Mouse (Mus musculus): ENCODE measurements at regions not wholly inside any gene's neighbourhood (a gene's known extent, or its start where the extent isn't known, plus 50 kb on each side); places are given as distances from the start of the nearest gene placed in this dataset.

GRCm38 (mm10) chr4:54838794-54839193 lies 106.1 kb upstream of the Zfp462 start:
- Histone ChIP-seq H3K4me3 (ENCODE audit: low read depth, low read length) (no peak overlapping the region), H3K9me3 (replicated peaks; ENCODE audit: control insufficient read depth, low read length) (no peaks in the 10 kb centered on the region), H3K36me3 (ENCODE audit: control insufficient read depth, insufficient read depth, low read length) (no peaks in the 10 kb centered on the region), H3K4me2 (no peak overlapping the region), H3K9ac (ENCODE audit: low read depth, low read length) (no peak overlapping the region), H3K27ac (ENCODE audit: low read depth, low read length) (no peak overlapping the region), H3K4me1 (ENCODE audit: control insufficient read depth, insufficient read depth, low read length) (peaks cover 6% of the 10 kb centered on the region; the same call in 1 of the 2 replicates), H3K27me3 (ENCODE audit: control insufficient read depth, insufficient read depth, low read length) (no peaks in the 10 kb centered on the region)
- ATAC-seq (replicated peaks; ENCODE audit: insufficient number of reproducible peaks, low FRiP score, low TSS enrichment) = no peak
- WGBS (ENCODE audit: insufficient replicate concordance) = 51% methylated on average over 3 of the region's 3 CpGs

- Histone ChIP-seq H3K9me3 (replicated peaks; ENCODE audit: control insufficient read depth, low read length) (no peaks in the 10 kb centered on the region), H3K4me2 (no peak overlapping the region), H3K4me3 (ENCODE audit: low read depth, low read length) (no peak overlapping the region), H3K9ac (ENCODE audit: low read depth, low read length) (no peak overlapping the region), H3K27ac (ENCODE audit: low read depth, low read length) (no peak overlapping the region), H3K27me3 (ENCODE audit: control insufficient read depth, insufficient read depth, low read length) (no peaks in the 10 kb centered on the region), H3K36me3 (ENCODE audit: control insufficient read depth, insufficient read depth, low read length) (no peaks in the 10 kb centered on the region), H3K4me1 (ENCODE audit: control insufficient read depth, insufficient read depth, low read length) (no peaks in the 10 kb centered on the region)
- no peak for ATAC-seq (replicated peaks; ENCODE audit: insufficient number of reproducible peaks, low FRiP score, low TSS enrichment)
- 85% methylated on average over 7 of the region's 7 CpGs for WGBS (ENCODE audit: insufficient replicate concordance)
Measured at GRCm38 (mm10) chr4:54852991-54853925, 91.6 kb upstream of the Zfp462 start.

- H3K9me3 ChIP-seq (replicated peaks; ENCODE audit: control insufficient read depth, low read length) = no peaks in the 10 kb centered on the region
- H3K27me3 ChIP-seq (ENCODE audit: control insufficient read depth, insufficient read depth, low read length) = no peaks in the 10 kb centered on the region
- H3K4me1 ChIP-seq (ENCODE audit: control insufficient read depth, insufficient read depth, low read length) = no peaks in the 10 kb centered on the region
- no peak overlapping the region for H3K4me2 ChIP-seq
- H3K9ac ChIP-seq (ENCODE audit: low read depth, low read length) = no peak overlapping the region
- no peak overlapping the region for H3K27ac ChIP-seq (ENCODE audit: low read depth, low read length)
- no peak overlapping the region for H3K4me3 ChIP-seq (ENCODE audit: low read depth, low read length)
- no peaks in the 10 kb centered on the region for H3K36me3 ChIP-seq (ENCODE audit: control insufficient read depth, insufficient read depth, low read length)
- ATAC-seq (replicated peaks; ENCODE audit: insufficient number of reproducible peaks, low FRiP score, low TSS enrichment) = no peak
- 96% methylated on average over 3 of the region's 3 CpGs for WGBS (ENCODE audit: insufficient replicate concordance)
Measured at GRCm38 (mm10) chr4:54858604-54859003, 86.2 kb upstream of the Zfp462 start.

GRCm38 (mm10) chr4:54866062-54866461 lies 78.8 kb upstream of the Zfp462 start:
- Histone ChIP-seq H3K27ac (ENCODE audit: low read depth, low read length) (no peak overlapping the region), H3K9me3 (replicated peaks; ENCODE audit: control insufficient read depth, low read length) (no peaks in the 10 kb centered on the region), H3K4me1 (ENCODE audit: control insufficient read depth, insufficient read depth, low read length) (no peaks in the 10 kb centered on the region), H3K9ac (ENCODE audit: low read depth, low read length) (no peak overlapping the region), H3K4me3 (ENCODE audit: low read depth, low read length) (no peak overlapping the region), H3K27me3 (ENCODE audit: control insufficient read depth, insufficient read depth, low read length) (no peaks in the 10 kb centered on the region), H3K36me3 (ENCODE audit: control insufficient read depth, insufficient read depth, low read length) (no peaks in the 10 kb centered on the region), H3K4me2 (no peak overlapping the region)
- no peak for ATAC-seq (replicated peaks; ENCODE audit: insufficient number of reproducible peaks, low FRiP score, low TSS enrichment)
- 27% methylated on average over 2 of the region's 2 CpGs for WGBS (ENCODE audit: insufficient replicate concordance)

GRCm38 (mm10) chr4:54874136-54874827 lies 70.6 kb upstream of the Zfp462 start:
- no peak overlapping the region for H3K4me3 ChIP-seq (ENCODE audit: low read depth, low read length)
- ATAC-seq (replicated peaks; ENCODE audit: insufficient number of reproducible peaks, low FRiP score, low TSS enrichment) = no peak
- no peaks in the 10 kb centered on the region for H3K36me3 ChIP-seq (ENCODE audit: control insufficient read depth, insufficient read depth, low read length)
- no peaks in the 10 kb centered on the region for H3K27me3 ChIP-seq (ENCODE audit: control insufficient read depth, insufficient read depth, low read length)
- WGBS (ENCODE audit: insufficient replicate concordance) = 77% methylated on average over 13 of the region's 13 CpGs
- H3K27ac ChIP-seq (ENCODE audit: low read depth, low read length) = no peak overlapping the region
- H3K4me1 ChIP-seq (ENCODE audit: control insufficient read depth, insufficient read depth, low read length) = no peaks in the 10 kb centered on the region
- H3K4me2 ChIP-seq = no peak overlapping the region
- no peaks in the 10 kb centered on the region for H3K9me3 ChIP-seq (replicated peaks; ENCODE audit: control insufficient read depth, low read length)
- no peak overlapping the region for H3K9ac ChIP-seq (ENCODE audit: low read depth, low read length)

- Histone ChIP-seq H3K4me2 (no peak overlapping the region), H3K27ac (ENCODE audit: low read depth, low read length) (no peak overlapping the region), H3K4me1 (ENCODE audit: control insufficient read depth, insufficient read depth, low read length) (no peaks in the 10 kb centered on the region), H3K9me3 (replicated peaks; ENCODE audit: control insufficient read depth, low read length) (no peaks in the 10 kb centered on the region), H3K9ac (ENCODE audit: low read depth, low read length) (no peak overlapping the region), H3K36me3 (ENCODE audit: control insufficient read depth, insufficient read depth, low read length) (no peaks in the 10 kb centered on the region), H3K4me3 (ENCODE audit: low read depth, low read length) (no peak overlapping the region), H3K27me3 (ENCODE audit: control insufficient read depth, insufficient read depth, low read length) (no peaks in the 10 kb centered on the region)
- whole genome bisulfite sequencing (ENCODE audit: insufficient replicate concordance) = 88% methylated on average over 8 of the region's 8 CpGs
- no peak for ATAC-seq (replicated peaks; ENCODE audit: insufficient number of reproducible peaks, low FRiP score, low TSS enrichment)
Measured at GRCm38 (mm10) chr4:54875506-54875905, 69.3 kb upstream of the Zfp462 start.

- no peaks in the 10 kb centered on the region for H3K9me3 ChIP-seq (replicated peaks; ENCODE audit: control insufficient read depth, low read length)
- WGBS (ENCODE audit: insufficient replicate concordance) = 69% methylated on average over 2 of the region's 2 CpGs
- H3K36me3 ChIP-seq (ENCODE audit: control insufficient read depth, insufficient read depth, low read length) = no peaks in the 10 kb centered on the region
- no peak overlapping the region for H3K4me2 ChIP-seq
- no peak overlapping the region for H3K9ac ChIP-seq (ENCODE audit: low read depth, low read length)
- ATAC-seq (replicated peaks; ENCODE audit: insufficient number of reproducible peaks, low FRiP score, low TSS enrichment) = no peak
- no peak overlapping the region for H3K27ac ChIP-seq (ENCODE audit: low read depth, low read length)
- H3K4me3 ChIP-seq (ENCODE audit: low read depth, low read length) = no peak overlapping the region
- no peaks in the 10 kb centered on the region for H3K27me3 ChIP-seq (ENCODE audit: control insufficient read depth, insufficient read depth, low read length)
- no peaks in the 10 kb centered on the region for H3K4me1 ChIP-seq (ENCODE audit: control insufficient read depth, insufficient read depth, low read length)
Measured at GRCm38 (mm10) chr4:54877361-54877760, 67.5 kb upstream of the Zfp462 start.

GRCm38 (mm10) chr4:54878531-54878930 lies 66.3 kb upstream of the Zfp462 start:
- Histone ChIP-seq H3K9me3 (replicated peaks; ENCODE audit: control insufficient read depth, low read length) (no peaks in the 10 kb centered on the region), H3K27ac (ENCODE audit: low read depth, low read length) (no peak overlapping the region), H3K9ac (ENCODE audit: low read depth, low read length) (no peak overlapping the region), H3K4me1 (ENCODE audit: control insufficient read depth, insufficient read depth, low read length) (no peaks in the 10 kb centered on the region), H3K4me3 (ENCODE audit: low read depth, low read length) (no peak overlapping the region), H3K4me2 (no peak overlapping the region), H3K27me3 (ENCODE audit: control insufficient read depth, insufficient read depth, low read length) (no peaks in the 10 kb centered on the region), H3K36me3 (ENCODE audit: control insufficient read depth, insufficient read depth, low read length) (no peaks in the 10 kb centered on the region)
- no peak for ATAC-seq (replicated peaks; ENCODE audit: insufficient number of reproducible peaks, low FRiP score, low TSS enrichment)
- WGBS (ENCODE audit: insufficient replicate concordance) = 69% methylated on average over 3 of the region's 3 CpGs

Measured in heart, embryonic 11.5 days (tissue).